ENCODE assay signal across 8 mouse cellular contexts in the genomic region with DNA sequence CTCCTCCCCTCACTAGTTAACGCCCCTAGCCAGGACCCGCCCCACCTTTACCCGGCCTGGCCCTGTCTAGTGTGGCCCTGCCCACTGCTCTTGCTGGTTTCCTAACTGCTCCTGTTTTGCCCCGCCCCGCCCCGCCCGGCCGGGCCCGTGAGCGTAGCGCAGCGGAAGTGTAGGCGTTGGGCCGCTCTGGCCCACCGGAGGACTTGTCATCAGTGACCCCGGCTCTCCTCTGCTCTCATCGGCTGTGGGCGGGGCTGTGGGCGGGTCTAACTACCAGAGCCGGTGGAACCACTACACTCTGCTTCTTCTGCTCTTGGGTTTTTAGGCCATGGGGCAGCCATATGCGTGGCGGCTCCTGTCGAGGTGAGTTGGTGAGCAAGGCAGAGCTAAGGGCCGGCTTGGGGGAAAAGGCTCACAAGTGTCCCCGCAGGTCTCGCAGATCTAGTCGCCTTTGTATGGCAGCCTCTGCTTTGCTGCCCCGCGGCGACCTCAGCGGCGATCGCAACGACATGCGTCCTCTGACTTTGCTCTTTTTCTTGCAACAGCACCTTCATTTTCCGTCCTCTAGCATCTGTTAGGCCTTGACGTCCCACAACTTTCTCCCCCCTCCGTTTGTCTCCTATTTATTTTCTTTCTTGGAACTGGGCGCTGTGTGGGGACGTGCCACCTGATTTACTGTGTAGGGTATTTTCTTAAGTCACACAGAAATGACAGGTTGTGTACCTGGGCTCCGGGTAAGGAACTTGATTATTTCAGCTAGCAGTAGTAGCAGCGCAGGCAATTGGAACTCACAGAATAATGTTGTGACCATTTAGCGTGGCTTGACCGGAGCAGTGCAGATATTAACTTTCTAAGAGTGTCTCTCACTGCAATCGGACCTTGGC. TPM values are rescaled to one million over a fixed set of nuclear protein-coding genes. Genes with fewer than 3 reads are reported as not detected.
DNase-seq lines count a peak whose midpoint lies in the region; ATAC-seq and TF ChIP-seq lines count a peak whose summit lies in the region.

Gene Hibch, plus strand, starts transcription at position 148 of the 884 bp plus-strand sequence.

- ATAC-seq in kidney, embryonic 14.5 days (ENCODE audit: low FRiP score, low TSS enrichment), result peak; percentile 100
- peak; percentile 100 for ATAC-seq in limb, embryonic 15.5 days (ENCODE audit: insufficient number of reproducible peaks, low FRiP score, low TSS enrichment, low read depth)

- TF ChIP-seq POLR2A in bone marrow macrophage, adult 2 months (IDR thresholded peaks at IDR 0.05; ENCODE audit: borderline replicate concordance, low read depth, low read length), result 0 out of 2 replicates have a peak, but pooled peaks have one; percentile 70
- TF ChIP-seq POLR2A in embryonic fibroblast, embryonic 13.5 days (IDR thresholded peaks at IDR 0.05; ENCODE audit: low read depth, low read length), result peak; percentile 95

- no peaks in the 10 kb centered on the region for H3K9me3 ChIP-seq in kidney, embryonic 14.5 days (ENCODE audit: control insufficient read depth, low read length)
- H3K9me3 ChIP-seq in limb, embryonic 15.5 days, result no peaks in the 10 kb centered on the region

- peak within 1 kb of the TSS; percentile 75 for H3K4me2 ChIP-seq in kidney, embryonic 14.5 days (replicated peaks; ENCODE audit: low read depth, low read length)
- H3K4me2 ChIP-seq in limb, embryonic 15.5 days, result peak within 1 kb of the TSS; percentile 62

- no peaks in the 10 kb centered on the region for H3K36me3 ChIP-seq in kidney, embryonic 14.5 days (ENCODE audit: control insufficient read depth, insufficient read depth, low read length)
- no peaks in the 10 kb centered on the region for H3K36me3 ChIP-seq in limb, embryonic 15.5 days

- no peaks in the 10 kb centered on the region for H3K27me3 ChIP-seq in kidney, embryonic 14.5 days (ENCODE audit: control insufficient read depth, insufficient read depth, low read length)
- H3K27me3 ChIP-seq in limb, embryonic 15.5 days, result no peaks in the 10 kb centered on the region

- peaks cover 26% of the 10 kb centered on the region for H3K4me1 ChIP-seq in bone marrow macrophage, adult 2 months (ENCODE audit: control insufficient read depth, insufficient read depth, low read length)
- H3K4me1 ChIP-seq in embryonic fibroblast, embryonic 13.5 days (ENCODE audit: control insufficient read depth, insufficient read depth, low read length), result peaks cover 3% of the 10 kb centered on the region; the same call in 1 of the 2 replicates
- H3K4me1 ChIP-seq in kidney, embryonic 14.5 days (ENCODE audit: control insufficient read depth, insufficient read depth, low read length), result peaks cover 9% of the 10 kb centered on the region
- peaks cover 8% of the 10 kb centered on the region for H3K4me1 ChIP-seq in limb, embryonic 15.5 days

- WGBS in kidney, embryonic 14.5 days, result 2% methylated on average over 45 of the region's 45 CpGs
- 2% methylated on average over 45 of the region's 45 CpGs for WGBS in limb, embryonic 15.5 days

- TF ChIP-seq CTCF in bone marrow macrophage, adult 2 months (IDR thresholded peaks at IDR 0.05; ENCODE audit: low read depth, low read length), result no peak
- TF ChIP-seq CTCF in embryonic fibroblast, embryonic 13.5 days (IDR thresholded peaks at IDR 0.05; ENCODE audit: borderline replicate concordance, insufficient read depth, low read length), result no peak

- H3K27ac ChIP-seq in bone marrow macrophage, adult 2 months (ENCODE audit: insufficient read depth, low read depth, low read length), result peak within 1 kb of the TSS; percentile 59
- H3K27ac ChIP-seq in embryonic fibroblast, embryonic 13.5 days (ENCODE audit: insufficient read depth, low read length), result 0 out of 2 replicates have a peak within 1 kb of the TSS, but pooled peaks have one; percentile 29
- no peak within 1 kb of the TSS for H3K27ac ChIP-seq in kidney, embryonic 14.5 days (ENCODE audit: low read depth, low read length)
- H3K27ac ChIP-seq in limb, embryonic 15.5 days, result peak within 1 kb of the TSS; percentile 87

- DNase-seq in A20 (ENCODE audit: low read depth, low spot score), result peak; percentile 100
- DNase-seq in heart, adult 9 months (ENCODE audit: low spot score in 2 of 2), result peak; percentile 100
- DNase-seq in monocyte, adult 2 months (ENCODE audit: low read depth in 1 of 2, low spot score in 2 of 2), result peak; percentile 95 to 98
- peak; percentile 100 for DNase-seq in spleen, postnatal 36 days (ENCODE audit: low spot score in 2 of 2)

- peak within 1 kb of the TSS; percentile 65 for H3K9ac ChIP-seq in kidney, embryonic 14.5 days (ENCODE audit: low read depth, low read length)
- peak within 1 kb of the TSS; percentile 71 for H3K9ac ChIP-seq in limb, embryonic 15.5 days

- peak within 1 kb of the TSS; percentile 81 for H3K4me3 ChIP-seq in bone marrow macrophage, adult 2 months (ENCODE audit: insufficient read depth, low read length)
- peak within 1 kb of the TSS; percentile 90 for H3K4me3 ChIP-seq in embryonic fibroblast, embryonic 13.5 days (ENCODE audit: insufficient read depth, low read length)
- peak within 1 kb of the TSS; percentile 62 for H3K4me3 ChIP-seq in kidney, embryonic 14.5 days (ENCODE audit: low read length)
- peak within 1 kb of the TSS; percentile 65 for H3K4me3 ChIP-seq in limb, embryonic 15.5 days

RNA-seq across cellular contexts. Expression of gene Hibch, which starts in this region (rescaled TPM):
- 14.3 and 16.0 TPM in 2 replicates for polyA plus RNA-seq in bone marrow macrophage, adult 2 months (2012; ENCODE audit: insufficient read depth, insufficient read length, missing spikeins)
- polyA plus RNA-seq in embryonic fibroblast, embryonic 13.5 days (2011; ENCODE audit: insufficient read length, low read depth, missing spikeins), result 21.3 and 23.9 TPM in 2 replicates
- 23.4 and 27.8 TPM in 2 replicates for polyA plus RNA-seq in kidney, embryonic 14.5 days (2014; fragmentation: Nextera tagmentation; extraction: Ambion mirVana)
- 23.8 TPM in 2 replicates for polyA plus RNA-seq in limb, embryonic 15.5 days (2015; fragmentation: Nextera tagmentation; extraction: Ambion mirVana)
